Mouse (Mus musculus): Measurements from ENCODE around the gene Nfyc. TPM values are rescaled to one million over a fixed set of nuclear protein-coding genes. Genes with fewer than 3 reads are reported as not detected.

Nfyc gene
- total and polyA plus RNA-seq, 3 experiments: 33.6 to 51.1 (median 41.0) TPM

- Histone ChIP-seq H3K36me3 (replicated peaks in 1 of 2; ENCODE audit: control insufficient read depth in 1 of 2, insufficient read depth in 1 of 2, low read length in 1 of 2) (no peaks in the 10 kb centered on the region), H3K4me2 (ENCODE audit: insufficient read depth, low read depth, poor library complexity, severe bottlenecking) (no peak overlapping the region), H3K27me3 (replicated peaks) (peaks cover 43% of the 10 kb centered on the region), H3K9ac (ENCODE audit: insufficient read depth, low read depth) (no peak overlapping the region), H3K4me1 (ENCODE audit: control insufficient read depth in 1 of 2, insufficient read depth in 2 of 2) (peaks cover 7% of the 10 kb centered on the region in 2 experiments; a peak in 3 of 4 replicates), H3K4me3 (replicated peaks in 1 of 3; ENCODE audit: low read depth in 2 of 3, low read length in 2 of 3, poor library complexity in 1 of 3) (no peak overlapping the region), H3K27ac (ENCODE audit: insufficient read depth, low read depth) (no peak overlapping the region), H3K79me2 (replicated peaks; ENCODE audit: control insufficient read depth, extremely low read depth, insufficient read depth, poor library complexity, severe bottlenecking) (no peaks in the 10 kb centered on the region), H3K9me3 (replicated peaks; ENCODE audit: low read length) (peaks cover under 1% of the 10 kb centered on the region)
- TF ChIP-seq USF2 (conservative IDR thresholded peaks at IDR 0.05; ENCODE audit: low read depth, low read length) (no peak), MAFK (IDR thresholded peaks at IDR 0.05; ENCODE audit: insufficient replicate concordance, low read length) (no peak), MAX (IDR thresholded peaks at IDR 0.05; ENCODE audit: low read length) (no peak), E2F4 (IDR thresholded peaks at IDR 0.05; ENCODE audit: insufficient replicate concordance, low read depth, low read length) (no peak), PAX5 (IDR thresholded peaks at IDR 0.05; ENCODE audit: low read length) (no peak), JUN (IDR thresholded peaks at IDR 0.05; ENCODE audit: insufficient read depth, low read depth, low read length) (no peak), IRF4 (IDR thresholded peaks at IDR 0.05; ENCODE audit: low read depth, low read length) (no peak), EP300 (IDR thresholded peaks at IDR 0.05; ENCODE audit: low read length) (no peak), CTCF (conservative IDR thresholded peaks at IDR 0.05 in 1 of 2, IDR thresholded peaks at IDR 0.05 in 1 of 2; ENCODE audit: low read depth in 2 of 2, low read length in 2 of 2) (no peak), GABPA (IDR thresholded peaks at IDR 0.05; ENCODE audit: insufficient replicate concordance, low read depth, low read length) (no peak), POLR2A (IDR thresholded peaks at IDR 0.05; ENCODE audit: low read depth, low read length) (no peak), UBTF (IDR thresholded peaks at IDR 0.05; ENCODE audit: low read depth, low read length) (no peak), TCF12 (IDR thresholded peaks at IDR 0.05; ENCODE audit: low read depth, low read length) (no peak)
- in situ Hi-C loops (cut with MboI; ENCODE audit: low pct_ligation_motif_present, low pct_unique_long_range_greater_than_20kb, low sequenced_read_pairs): loop anchor here (25.0 kb wide), 1 partner anchor 273 kb away; the partner anchor contains the start of gene Gm8439
- dilution Hi-C loops (cut with MboI; ENCODE audit: extremely low pct_ligation_motif_present, extremely low pct_unique_long_range_greater_than_20kb, low sequenced_read_pairs): no loop called here
- no peak for DNase-seq (ENCODE audit: extremely low read depth)
Measured at GRCm38 (mm10) chr4:120859865-120860264, 28.5 kb upstream of the Nfyc start.

- H3K79me2 ChIP-seq (replicated peaks; ENCODE audit: control insufficient read depth, extremely low read depth, insufficient read depth, poor library complexity, severe bottlenecking): no peaks in the 10 kb centered on the region
- no peak overlapping the region for H3K4me3 ChIP-seq (replicated peaks in 1 of 3; ENCODE audit: low read depth in 2 of 3, low read length in 2 of 3, poor library complexity in 1 of 3)
- no peaks in the 10 kb centered on the region for H3K36me3 ChIP-seq (replicated peaks in 1 of 2; ENCODE audit: control insufficient read depth in 1 of 2, insufficient read depth in 1 of 2, low read length in 1 of 2)
- H3K27ac ChIP-seq (ENCODE audit: insufficient read depth, low read depth): no peak overlapping the region
- TF ChIP-seq MEF2A (IDR thresholded peaks at IDR 0.05; ENCODE audit: borderline replicate concordance, low read depth, low read length) (no peak), ETS1 (conservative IDR thresholded peaks at IDR 0.05; ENCODE audit: low read depth, low read length) (no peak)
- peaks cover 7% of the 10 kb centered on the region in 2 experiments; a peak in 3 of 4 replicates for H3K4me1 ChIP-seq (ENCODE audit: control insufficient read depth in 1 of 2, insufficient read depth in 2 of 2)
- dilution Hi-C loops (cut with MboI; ENCODE audit: extremely low pct_ligation_motif_present, extremely low pct_unique_long_range_greater_than_20kb, low sequenced_read_pairs) (no loop called here), in situ Hi-C loops (cut with MboI; ENCODE audit: low pct_ligation_motif_present, low pct_unique_long_range_greater_than_20kb, low sequenced_read_pairs) (loop anchor here (25.0 kb wide), 1 partner anchor 269 kb away; the partner anchor contains the start of gene Gm8439)
- no peak for DNase-seq (ENCODE audit: extremely low read depth)
- no peak overlapping the region for H3K9ac ChIP-seq (ENCODE audit: insufficient read depth, low read depth)
- H3K27me3 ChIP-seq (replicated peaks): peaks cover 43% of the 10 kb centered on the region
- peaks cover 9% of the 10 kb centered on the region for H3K9me3 ChIP-seq (replicated peaks; ENCODE audit: low read length)
- H3K4me2 ChIP-seq (ENCODE audit: insufficient read depth, low read depth, poor library complexity, severe bottlenecking): no peak overlapping the region
Measured at GRCm38 (mm10) chr4:120856376-120856775, 25.0 kb upstream of the Nfyc start.

All from CH12.LX (cell line).